Mouse (Mus musculus) cortical plate, adult 2 months (tissue): Measurements from ENCODE around the gene Supt3.

Experiments
- CTCF ChIP-seq: fragments of 200-500 bp; IDR thresholded peaks from 2 replicates; pipeline ENCODE4 v1.5.1; 2011; ENCODE audit warnings: mild to moderate bottlenecking, control low read depth, low read length; ENCODE audit not compliant: insufficient read depth; ENCODE audit errors: extremely low read depth
- POLR2A ChIP-seq: fragments of 200-500 bp; IDR thresholded peaks from 2 replicates; pipeline ENCODE4 v1.6.1; 2011; ENCODE audit warnings: mild to moderate bottlenecking, low read length, control low read depth; ENCODE audit not compliant: insufficient read depth; ENCODE audit errors: extremely low read depth

- TF ChIP-seq CTCF (no peak), POLR2A (no peak)
These were observed 200.7 kb downstream of the Supt3 start for GRCm38 (mm10) chr17:44977690-44978089.
